Mouse (Mus musculus): ENCODE measurements around the gene Ttc27.

DNA sequence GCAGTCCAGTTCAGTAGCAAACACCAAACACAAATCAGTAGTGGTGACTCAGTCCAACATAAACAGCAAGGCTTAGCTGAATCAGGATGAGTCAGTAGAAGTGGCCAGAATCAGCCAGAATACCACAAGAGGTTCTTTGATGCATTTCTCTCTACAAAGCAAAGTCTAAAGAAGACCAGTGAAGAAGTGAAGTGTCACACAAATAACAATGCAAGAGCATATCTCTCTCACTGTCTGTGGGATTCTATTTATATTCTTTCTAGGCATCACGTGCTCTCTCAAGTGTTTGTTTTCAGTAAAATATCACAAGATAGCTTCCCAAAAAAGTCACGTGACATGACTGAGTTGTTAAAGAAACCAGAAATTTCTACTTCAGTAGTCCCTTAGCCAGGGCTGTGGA, 102.2 kb downstream of the Ttc27 start:
- TF ChIP-seq CTCF (IDR thresholded peaks at IDR 0.05; ENCODE audit: extremely low read depth, insufficient read length, insufficient replicate concordance, low read depth, low read length) (no peak), POLR2A (IDR thresholded peaks at IDR 0.05; ENCODE audit: low read depth, low read length) (no peak)

Measured in small intestine, adult 2 months (tissue).